ENCODE assay signal across 21 mouse cellular contexts in the genomic region with DNA sequence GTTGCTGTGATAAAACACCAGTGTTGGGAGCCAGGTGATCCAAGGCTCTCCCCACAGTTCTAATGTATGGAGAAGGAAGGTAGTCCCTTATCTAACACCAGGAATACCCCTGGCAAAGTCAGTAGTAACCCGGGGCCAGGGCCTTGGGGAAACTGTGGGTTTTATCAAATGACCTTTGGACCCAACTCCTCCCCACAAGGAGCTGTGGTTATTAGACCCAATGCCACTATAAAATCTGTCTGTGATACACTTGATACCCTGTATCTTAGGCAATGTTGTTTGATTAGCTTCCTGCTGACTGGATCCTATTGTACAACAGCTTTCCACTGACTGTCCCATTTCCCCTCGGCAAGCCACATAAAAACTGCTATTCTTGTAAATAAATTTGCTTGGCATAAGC. TPM values are rescaled to one million over a fixed set of nuclear protein-coding genes. Genes with fewer than 3 reads are reported as not detected.
"Had no signal": no experiment of that assay in that cellular context is flagged by ENCODE, and none has a peak within 500 bp of the region (broad histone marks: within the 10 kb centered on the region; RNA-seq: fewer than 3 reads in every experiment).

No protein-coding gene starts in this region.

- H3K27me3 ChIP-seq: lung, embryonic 15.5 days; megakaryocyte, embryonic 14.5 days; midbrain, embryonic 13.5 days; midbrain, embryonic 15.5 days; neural tube, embryonic 12.5 days; stomach, embryonic 15.5 days had no signal

- H3K27ac ChIP-seq: lung, embryonic 15.5 days; macrophage; midbrain, embryonic 13.5 days; midbrain, embryonic 15.5 days; neural tube, embryonic 12.5 days; stomach, embryonic 15.5 days; stomach, postnatal 0 days had no signal

- H3K9ac ChIP-seq: liver, postnatal 0 days; lung, embryonic 15.5 days; midbrain, embryonic 13.5 days; midbrain, embryonic 15.5 days; neural tube, embryonic 12.5 days; stomach, embryonic 15.5 days had no signal

- H3K36me3 ChIP-seq: lung, embryonic 15.5 days; midbrain, embryonic 13.5 days; midbrain, embryonic 15.5 days; neural tube, embryonic 12.5 days; stomach, embryonic 15.5 days had no signal

- ATAC-seq: liver, postnatal 0 days; lung, postnatal 0 days; midbrain, embryonic 13.5 days; midbrain, embryonic 15.5 days had no signal

- H3K4me2 ChIP-seq: lung, embryonic 15.5 days; midbrain, embryonic 11.5 days; midbrain, embryonic 13.5 days; midbrain, embryonic 15.5 days; neural tube, embryonic 12.5 days; stomach, embryonic 15.5 days had no signal

- H3K4me1 ChIP-seq: lung, embryonic 15.5 days; midbrain, embryonic 13.5 days; midbrain, embryonic 15.5 days; neural tube, embryonic 12.5 days; stomach, embryonic 15.5 days had no signal

- H3K9me3 ChIP-seq: lung, embryonic 15.5 days; megakaryocyte, embryonic 14.5 days; midbrain, embryonic 13.5 days; midbrain, embryonic 15.5 days; neural tube, embryonic 12.5 days; stomach, embryonic 15.5 days had no signal

- H3K4me3 ChIP-seq: lung, embryonic 15.5 days; megakaryocyte, embryonic 14.5 days; midbrain, embryonic 13.5 days; midbrain, embryonic 15.5 days; neural tube, embryonic 12.5 days; stomach, embryonic 15.5 days had no signal

- DNase-seq: liver, postnatal 0 days; lung, adult 2 months; lung, postnatal 14 days; lung, postnatal 36 days; right cerebral cortex, postnatal 14 days; thymus, adult 18-20 months; thymus, postnatal 14 days; thymus, postnatal 36 days had no signal

RNA-seq across cellular contexts. Expression of a gene that starts 3.8 kb away (rescaled TPM):
- polyA plus RNA-seq: midbrain, embryonic 13.5 days; neural tube, embryonic 12.5 days; neural tube, embryonic 14.5 days had no signal

RNA-seq across cellular contexts. Expression of a gene that starts 12.8 kb away (rescaled TPM):
- polyA plus RNA-seq: midbrain, embryonic 15.5 days; testis, adult 2 months had no signal

RNA-seq across cellular contexts. Expression of a gene that starts 47.6 kb away (rescaled TPM):
- total RNA-seq: monocyte, adult 5-6 weeks had no signal
- polyA plus RNA-seq: neural tube, embryonic 14.5 days; stomach, postnatal 0 days had no signal

RNA-seq across cellular contexts. Expression of a gene that starts 48.0 kb away (rescaled TPM):
- polyA plus RNA-seq: midbrain, embryonic 15.5 days had no signal
